Comparison of ENCODE assay signal across 25 mouse cellular contexts in genomic region chr9:106411729-106412128, GRCm38 (mm10). TPM values are rescaled to one million over a fixed set of nuclear protein-coding genes. Genes with fewer than 3 reads are reported as not detected.
DNase-seq lines count a peak whose midpoint lies in the region; ATAC-seq and TF ChIP-seq lines count a peak whose summit lies in the region.
"Had no signal": no experiment of that assay in that cellular context is flagged by ENCODE, and none has a peak within 500 bp of the region (broad histone marks: within the 10 kb centered on the region; RNA-seq: fewer than 3 reads in every experiment).

No protein-coding gene starts in this region.

- 0 out of 2 replicates have a peak overlapping the region, but pooled peaks have one; percentile 6 for H3K27ac ChIP-seq in heart, embryonic 13.5 days (replicated peaks)
- H3K27ac ChIP-seq in limb, embryonic 10.5 days: peak overlapping the region; percentile 32; the same call in 1 of the 2 replicates
- peak overlapping the region; percentile 28 for H3K27ac ChIP-seq in liver, embryonic 14.5 days
- H3K27ac ChIP-seq: forebrain, embryonic 13.5 days; hindbrain, embryonic 12.5 days; neural tube, embryonic 15.5 days had no signal

- TF ChIP-seq EP300 in liver, embryonic 14.5 days (IDR thresholded peaks at IDR 0.05; ENCODE audit: low read depth): peak; percentile 46; the same call in 1 of the 2 replicates

- H3K9ac ChIP-seq in heart, embryonic 13.5 days: peak overlapping the region; percentile 34; the same call in 1 of the 2 replicates
- H3K9ac ChIP-seq in liver, embryonic 14.5 days (replicated peaks): no peak overlapping the region
- H3K9ac ChIP-seq: forebrain, embryonic 13.5 days; heart, embryonic 12.5 days; hindbrain, embryonic 12.5 days; neural tube, embryonic 15.5 days had no signal

- no peaks in the 10 kb centered on the region; the same call in 1 of the 2 replicates for H3K27me3 ChIP-seq in heart, embryonic 13.5 days (replicated peaks)
- no peaks in the 10 kb centered on the region for H3K27me3 ChIP-seq in limb, embryonic 10.5 days (ENCODE audit: low read depth, poor library complexity, severe bottlenecking)
- no peaks in the 10 kb centered on the region for H3K27me3 ChIP-seq in liver, embryonic 14.5 days (ENCODE audit: control insufficient read depth, insufficient read depth, low read length)
- H3K27me3 ChIP-seq: CH12.LX; forebrain, embryonic 13.5 days; heart, embryonic 12.5 days; hindbrain, embryonic 12.5 days; neural tube, embryonic 15.5 days had no signal

- H3K4me1 ChIP-seq in heart, embryonic 13.5 days: peaks cover 46% of the 10 kb centered on the region
- peaks cover 52% of the 10 kb centered on the region for H3K4me1 ChIP-seq in limb, embryonic 10.5 days
- H3K4me1 ChIP-seq in liver, embryonic 14.5 days (replicated peaks; ENCODE audit: control insufficient read depth in 2 of 2, insufficient read depth in 2 of 2, low read length in 1 of 2): peaks cover 13 to 27% of the 10 kb centered on the region in 2 experiments
- H3K4me1 ChIP-seq: neural tube, embryonic 15.5 days had no signal

- H3K4me2 ChIP-seq in heart, embryonic 13.5 days: no peak overlapping the region
- H3K4me2 ChIP-seq in liver, embryonic 14.5 days (ENCODE audit: low read depth): peak overlapping the region; percentile 57
- H3K4me2 ChIP-seq: forebrain, embryonic 13.5 days; heart, embryonic 12.5 days; hindbrain, embryonic 12.5 days; neural tube, embryonic 15.5 days had no signal

- H3K9me3 ChIP-seq in heart, embryonic 13.5 days: no peaks in the 10 kb centered on the region
- H3K9me3 ChIP-seq in limb, embryonic 10.5 days (replicated peaks): no peaks in the 10 kb centered on the region
- no peaks in the 10 kb centered on the region for H3K9me3 ChIP-seq in liver, embryonic 14.5 days (ENCODE audit: control insufficient read depth, low read length)
- H3K9me3 ChIP-seq: forebrain, embryonic 13.5 days; hindbrain, embryonic 12.5 days; neural tube, embryonic 15.5 days had no signal

- H3K36me3 ChIP-seq in heart, embryonic 13.5 days: no peaks in the 10 kb centered on the region
- no peaks in the 10 kb centered on the region for H3K36me3 ChIP-seq in limb, embryonic 10.5 days
- H3K36me3 ChIP-seq in liver, embryonic 14.5 days (replicated peaks; ENCODE audit: control insufficient read depth, insufficient read depth, low read depth): no peaks in the 10 kb centered on the region
- H3K36me3 ChIP-seq: G1E; heart, embryonic 12.5 days; hindbrain, embryonic 12.5 days; neural tube, embryonic 15.5 days had no signal

- TF ChIP-seq CTCF in liver, embryonic 14.5 days (IDR thresholded peaks at IDR 0.05; ENCODE audit: low read depth): no peak

- no peak for DNase-seq in heart, adult 11 months
- no peak for DNase-seq in limb, embryonic 10.5 days (ENCODE audit: low spot score)
- DNase-seq in liver, embryonic 14.5 days (ENCODE audit: low read depth in 3 of 3, low spot score in 3 of 3): no peak
- no peak for DNase-seq in embryo, embryonic 11 days
- no peak for DNase-seq in Muller cell, postnatal 12 days (ENCODE audit: inconsistent ontology term)
- DNase-seq: adrenal gland, adult 8-10 months; cerebellum, adult 11-12 months; cerebellum, postnatal 25 days; heart, postnatal 14 days; kidney, adult 18-20 months; kidney, postnatal 10 days; lung, adult 18-20 months; lung, postnatal 10 days; midbrain, embryonic 14.5 days; right cerebral cortex, postnatal 4 days; thymus, postnatal 14 days had no signal

- 53% methylated on average over 6 of the region's 6 CpGs for whole genome bisulfite sequencing in heart, embryonic 13.5 days
- WGBS in limb, embryonic 10.5 days: 71% methylated on average over 6 of the region's 6 CpGs
- WGBS in liver, embryonic 14.5 days (ENCODE audit: insufficient replicate concordance): 26% methylated on average over 6 of the region's 6 CpGs

- no peak overlapping the region for H3K4me3 ChIP-seq in heart, embryonic 13.5 days
- H3K4me3 ChIP-seq in limb, embryonic 10.5 days: no peak overlapping the region
- H3K4me3 ChIP-seq in liver, embryonic 14.5 days (ENCODE audit: insufficient read depth in 1 of 2, low read depth in 2 of 2, low read length in 2 of 2): 0 out of 4 replicates have a peak overlapping the region, but pooled peaks of 1 of the 2 experiments have one; percentile 4
- H3K4me3 ChIP-seq: forebrain, embryonic 13.5 days; heart, embryonic 12.5 days; hindbrain, embryonic 12.5 days; neural tube, embryonic 15.5 days had no signal

- ATAC-seq in heart, embryonic 13.5 days (ENCODE audit: extremely low read depth, insufficient number of reproducible peaks, low FRiP score, low TSS enrichment): no peak
- ATAC-seq in liver, embryonic 14.5 days (ENCODE audit: insufficient read depth): peak; percentile 86
- ATAC-seq in megakaryocyte-erythroid progenitor cell, adult 5-6 weeks (replicated peaks; ENCODE audit: low FRiP score, low TSS enrichment, poor library complexity, severe bottlenecking): peak; percentile 45
- ATAC-seq: forebrain, embryonic 13.5 days; inflammation-experienced regulatory T-cells, adult 6 months had no signal

RNA-seq across cellular contexts. Expression of gene Rpl29, which starts 17.5 kb away (rescaled TPM):
- 659 and 696 TPM in 2 replicates for polyA plus RNA-seq in heart, embryonic 13.5 days (2015; fragmentation: Nextera tagmentation; extraction: Ambion mirVana)
- 1,033 and 1,267 TPM in 2 replicates for polyA plus RNA-seq in limb, embryonic 10.5 days (2016; fragmentation: Nextera tagmentation; extraction: Ambion mirVana)
- polyA plus RNA-seq in liver, embryonic 14.5 days (2012; rRNA removed): 718 and 743 TPM in 2 replicates
- 713 and 720 TPM in 2 replicates for polyA plus RNA-seq in liver, embryonic 14.5 days (2014; fragmentation: Nextera tagmentation; extraction: Ambion mirVana)
- total RNA-seq in megakaryocyte-erythroid progenitor cell, adult 5-6 weeks (2014; fragmentation: Nextera tagmentation): 3,119 and 3,478 TPM in 2 replicates
- total RNA-seq in megakaryocyte-erythroid progenitor cell, adult 5-6 weeks (2017): 1,796 and 2,125 TPM in 2 replicates

RNA-seq across cellular contexts. Expression of gene Acy1, which starts 26.4 kb away (rescaled TPM):
- 25.7 and 27.2 TPM in 2 replicates for polyA plus RNA-seq in heart, embryonic 13.5 days (2015; fragmentation: Nextera tagmentation; extraction: Ambion mirVana)
- polyA plus RNA-seq in limb, embryonic 10.5 days (2016; fragmentation: Nextera tagmentation; extraction: Ambion mirVana): 49.4 and 52.8 TPM in 2 replicates
- polyA plus RNA-seq in liver, embryonic 14.5 days (2012; rRNA removed): 13.6 and 19.5 TPM in 2 replicates
- 26.7 and 26.8 TPM in 2 replicates for polyA plus RNA-seq in liver, embryonic 14.5 days (2014; fragmentation: Nextera tagmentation; extraction: Ambion mirVana)
- 17.3 and 22.0 TPM in 2 replicates for total RNA-seq in megakaryocyte-erythroid progenitor cell, adult 5-6 weeks (2014; fragmentation: Nextera tagmentation)
- 20.9 and 22.4 TPM in 2 replicates for total RNA-seq in megakaryocyte-erythroid progenitor cell, adult 5-6 weeks (2017)

RNA-seq across cellular contexts. Expression of gene Abhd14b, which starts 35.5 kb away (rescaled TPM):
- 7.4 and 7.7 TPM in 2 replicates for polyA plus RNA-seq in heart, embryonic 13.5 days (2015; fragmentation: Nextera tagmentation; extraction: Ambion mirVana)
- polyA plus RNA-seq in limb, embryonic 10.5 days (2016; fragmentation: Nextera tagmentation; extraction: Ambion mirVana): 5.9 and 7.6 TPM in 2 replicates
- 17.3 and 23.7 TPM in 2 replicates for polyA plus RNA-seq in liver, embryonic 14.5 days (2012; rRNA removed)
- polyA plus RNA-seq in liver, embryonic 14.5 days (2014; fragmentation: Nextera tagmentation; extraction: Ambion mirVana): 24.9 and 25.2 TPM in 2 replicates
- total RNA-seq in megakaryocyte-erythroid progenitor cell, adult 5-6 weeks (2014; fragmentation: Nextera tagmentation): 11.9 and 14.9 TPM in 2 replicates
- total RNA-seq in megakaryocyte-erythroid progenitor cell, adult 5-6 weeks (2017): 3.6 and 4.9 TPM in 2 replicates

RNA-seq across cellular contexts. Expression of gene Abhd14a, which starts 35.7 kb away (rescaled TPM):
- polyA plus RNA-seq in heart, embryonic 13.5 days (2015; fragmentation: Nextera tagmentation; extraction: Ambion mirVana): 44.8 and 53.3 TPM in 2 replicates
- 45.0 and 46.9 TPM in 2 replicates for polyA plus RNA-seq in limb, embryonic 10.5 days (2016; fragmentation: Nextera tagmentation; extraction: Ambion mirVana)
- 14.4 and 16.4 TPM in 2 replicates for polyA plus RNA-seq in liver, embryonic 14.5 days (2012; rRNA removed)
- polyA plus RNA-seq in liver, embryonic 14.5 days (2014; fragmentation: Nextera tagmentation; extraction: Ambion mirVana): 14.3 and 16.3 TPM in 2 replicates
- 40.5 and 56.0 TPM in 2 replicates for total RNA-seq in megakaryocyte-erythroid progenitor cell, adult 5-6 weeks (2014; fragmentation: Nextera tagmentation)
- 18.6 and 31.0 TPM in 2 replicates for total RNA-seq in megakaryocyte-erythroid progenitor cell, adult 5-6 weeks (2017)

RNA-seq across cellular contexts. Expression of gene Pcbp4, which starts 41.4 kb away (rescaled TPM):
- 82.0 and 85.0 TPM in 2 replicates for polyA plus RNA-seq in heart, embryonic 13.5 days (2015; fragmentation: Nextera tagmentation; extraction: Ambion mirVana)
- 275 and 316 TPM in 2 replicates for polyA plus RNA-seq in limb, embryonic 10.5 days (2016; fragmentation: Nextera tagmentation; extraction: Ambion mirVana)
- polyA plus RNA-seq in liver, embryonic 14.5 days (2012; rRNA removed): 11.3 and 18.3 TPM in 2 replicates
- 5.6 and 5.7 TPM in 2 replicates for polyA plus RNA-seq in liver, embryonic 14.5 days (2014; fragmentation: Nextera tagmentation; extraction: Ambion mirVana)
- 0.40 and 6.6 TPM in 2 replicates for total RNA-seq in megakaryocyte-erythroid progenitor cell, adult 5-6 weeks (2014; fragmentation: Nextera tagmentation)
- total RNA-seq in megakaryocyte-erythroid progenitor cell, adult 5-6 weeks (2017): 0.30 and 0.89 TPM in 2 replicates
